In the genomic region with DNA sequence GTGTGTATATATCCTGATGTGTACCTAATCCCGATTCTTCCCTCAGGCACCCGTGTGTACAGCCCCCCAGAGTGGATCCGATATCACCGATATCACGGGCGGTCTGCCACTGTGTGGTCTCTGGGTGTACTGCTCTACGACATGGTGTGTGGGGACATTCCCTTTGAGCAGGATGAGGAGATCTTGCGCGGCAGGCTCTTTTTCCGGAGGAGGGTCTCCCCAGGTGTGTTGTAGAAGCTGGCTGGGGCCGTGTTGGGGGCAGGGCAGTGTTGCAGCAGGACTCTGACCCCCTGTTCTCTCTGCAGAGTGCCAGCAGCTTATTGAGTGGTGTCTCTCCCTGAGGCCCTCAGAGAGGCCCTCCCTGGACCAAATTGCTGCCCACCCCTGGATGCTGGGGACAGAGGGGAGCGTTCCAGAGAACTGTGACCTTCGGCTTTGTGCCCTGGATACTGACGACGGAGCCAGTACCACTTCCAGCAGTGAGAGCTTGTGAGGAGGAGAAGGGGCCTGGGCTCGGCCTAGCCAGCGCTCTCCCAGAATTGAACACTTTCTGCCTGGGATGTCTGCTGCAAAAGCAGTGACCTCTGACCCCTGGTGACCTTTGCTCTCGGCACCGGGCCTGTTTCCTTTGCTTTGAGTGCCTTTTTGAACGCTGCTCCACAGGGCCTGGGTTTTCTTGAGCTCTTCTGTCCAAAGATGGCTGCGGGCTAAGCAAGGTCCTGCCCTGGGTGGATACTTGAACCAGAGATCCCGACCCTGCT, we compare ENCODE assay signal across 8 mouse cellular contexts. TPM values are rescaled to one million over a fixed set of nuclear protein-coding genes. Genes with fewer than 3 reads are reported as not detected.
DNase-seq lines count a peak whose midpoint lies in the region; ATAC-seq and TF ChIP-seq lines count a peak whose summit lies in the region.

No protein-coding gene starts in this region.

- peak; percentile 8; the same call in 1 of the 2 replicates for ATAC-seq in forebrain, embryonic 14.5 days
- ATAC-seq in kidney, embryonic 14.5 days (ENCODE audit: low FRiP score, low TSS enrichment), result peak; percentile 8
- peak; percentile 6; the same call in 1 of the 2 replicates for ATAC-seq in midbrain, embryonic 11.5 days (ENCODE audit: low FRiP score)
- no peak for ATAC-seq in monocyte, adult 5-6 weeks (replicated peaks; ENCODE audit: insufficient number of reproducible peaks, low FRiP score, low TSS enrichment, poor library complexity, severe bottlenecking)

- no peak for TF ChIP-seq CTCF in lung, adult 2 months (IDR thresholded peaks at IDR 0.05; ENCODE audit: insufficient read depth, low read length)

- H3K4me2 ChIP-seq in forebrain, embryonic 14.5 days (ENCODE audit: low read length), result peak overlapping the region; percentile 92
- H3K4me2 ChIP-seq in kidney, embryonic 14.5 days (replicated peaks; ENCODE audit: low read depth, low read length), result peak overlapping the region; percentile 97
- peak overlapping the region; percentile 97 for H3K4me2 ChIP-seq in midbrain, embryonic 11.5 days

- WGBS in lung, adult 2 months, result 30% methylated on average over 22 of the region's 22 CpGs
- 54% methylated on average over 22 of the region's 22 CpGs for whole genome bisulfite sequencing in forebrain, embryonic 14.5 days
- 37% methylated on average over 22 of the region's 22 CpGs for WGBS in kidney, embryonic 14.5 days
- WGBS in midbrain, embryonic 11.5 days, result 51% methylated on average over 22 of the region's 22 CpGs

- H3K27ac ChIP-seq in forebrain, embryonic 14.5 days (ENCODE audit: low read depth, low read length), result peak overlapping the region; percentile 98
- H3K27ac ChIP-seq in kidney, embryonic 14.5 days (ENCODE audit: low read depth, low read length), result peak overlapping the region; percentile 78
- peak overlapping the region; percentile 25; the same call in 1 of the 2 replicates for H3K27ac ChIP-seq in midbrain, embryonic 11.5 days (ENCODE audit: low read depth, low read length)

- peaks cover 38% of the 10 kb centered on the region for H3K4me1 ChIP-seq in lung, adult 2 months (ENCODE audit: control insufficient read depth, insufficient read depth, low read length)
- peaks cover 11% of the 10 kb centered on the region for H3K4me1 ChIP-seq in forebrain, embryonic 14.5 days (ENCODE audit: control insufficient read depth, insufficient read depth, low read length)
- H3K4me1 ChIP-seq in kidney, embryonic 14.5 days (ENCODE audit: control insufficient read depth, insufficient read depth, low read length), result peaks cover 36% of the 10 kb centered on the region
- peaks cover 26% of the 10 kb centered on the region for H3K4me1 ChIP-seq in midbrain, embryonic 11.5 days (ENCODE audit: control insufficient read depth, insufficient read depth, low read length)

- no peaks in the 10 kb centered on the region for H3K9me3 ChIP-seq in forebrain, embryonic 14.5 days (replicated peaks; ENCODE audit: control insufficient read depth, low read length)
- H3K9me3 ChIP-seq in kidney, embryonic 14.5 days (ENCODE audit: control insufficient read depth, low read length), result no peaks in the 10 kb centered on the region
- no peaks in the 10 kb centered on the region for H3K9me3 ChIP-seq in midbrain, embryonic 11.5 days (ENCODE audit: control insufficient read depth, low read length)

- H3K9ac ChIP-seq in forebrain, embryonic 14.5 days (ENCODE audit: low read length), result peak overlapping the region; percentile 89
- peak overlapping the region; percentile 90; the same call in 1 of the 2 replicates for H3K9ac ChIP-seq in kidney, embryonic 14.5 days (ENCODE audit: low read depth, low read length)
- peak overlapping the region; percentile 83 for H3K9ac ChIP-seq in midbrain, embryonic 11.5 days (ENCODE audit: low read length)

- DNase-seq in lung, adult 2 months, result no peak
- no peak for DNase-seq in lung, postnatal 25 days (ENCODE audit: low spot score)
- DNase-seq in adrenal gland, postnatal 36 days, result peak; percentile 33 to 59
- no peak for DNase-seq in forebrain, embryonic 14.5 days (ENCODE audit: low spot score)
- no peak for DNase-seq in midbrain, embryonic 11.5 days (ENCODE audit: low spot score, missing footprints)
- DNase-seq in ovary, postnatal 10 days (ENCODE audit: low spot score), result no peak

- H3K4me3 ChIP-seq in lung, adult 2 months (replicated peaks; ENCODE audit: extremely low read depth, low read depth, low read length), result peak overlapping the region; percentile 92
- H3K4me3 ChIP-seq in forebrain, embryonic 14.5 days (ENCODE audit: low read depth, low read length), result peak overlapping the region; percentile 88
- H3K4me3 ChIP-seq in kidney, embryonic 14.5 days (ENCODE audit: low read length), result peak overlapping the region; percentile 93
- peak overlapping the region; percentile 87 for H3K4me3 ChIP-seq in midbrain, embryonic 11.5 days (ENCODE audit: low read depth, low read length)

- TF ChIP-seq POLR2A in lung, adult 2 months (IDR thresholded peaks at IDR 0.05; ENCODE audit: borderline replicate concordance, extremely low read depth, low read depth, low read length), result no peak

- peaks cover 31% of the 10 kb centered on the region for H3K36me3 ChIP-seq in forebrain, embryonic 14.5 days (ENCODE audit: control insufficient read depth, insufficient read depth, low read length)
- H3K36me3 ChIP-seq in kidney, embryonic 14.5 days (ENCODE audit: control insufficient read depth, insufficient read depth, low read length), result peaks cover 28% of the 10 kb centered on the region
- peaks cover 12% of the 10 kb centered on the region for H3K36me3 ChIP-seq in midbrain, embryonic 11.5 days (ENCODE audit: control insufficient read depth, insufficient read depth, low read length)

- H3K27me3 ChIP-seq in forebrain, embryonic 14.5 days (replicated peaks; ENCODE audit: control insufficient read depth, insufficient read depth, low read length), result no peaks in the 10 kb centered on the region
- H3K27me3 ChIP-seq in kidney, embryonic 14.5 days (ENCODE audit: control insufficient read depth, insufficient read depth, low read length), result no peaks in the 10 kb centered on the region
- H3K27me3 ChIP-seq in midbrain, embryonic 11.5 days (ENCODE audit: control insufficient read depth, insufficient read depth, low read length), result no peaks in the 10 kb centered on the region

RNA-seq across cellular contexts. Expression of a gene that starts 2.5 kb away (rescaled TPM):
- polyA plus RNA-seq in lung, adult 2 months (2012; rRNA removed), result 55.0 and 97.1 TPM in 2 replicates
- total RNA-seq in adrenal gland, postnatal 36 days (2021), result 100 to 1,000 TPM; 123 to 134 TPM
- 49.1 and 52.9 TPM in 2 replicates for polyA plus RNA-seq in forebrain, embryonic 14.5 days (2014; fragmentation: Nextera tagmentation; extraction: Ambion mirVana)
- 37.4 and 46.2 TPM in 2 replicates for polyA plus RNA-seq in kidney, embryonic 14.5 days (2014; fragmentation: Nextera tagmentation; extraction: Ambion mirVana)
- polyA plus RNA-seq in midbrain, embryonic 11.5 days (2014; fragmentation: Nextera tagmentation; extraction: Ambion mirVana), result 30.1 and 30.5 TPM in 2 replicates
- 31.1 to 42.4 TPM (median 34.9 TPM) in 3 replicates for total RNA-seq in monocyte, adult 5-6 weeks (2017)

RNA-seq across cellular contexts. Expression of a gene that starts 45.0 kb away (rescaled TPM):
- polyA plus RNA-seq in lung, adult 2 months (2012; rRNA removed), result 34.1 and 37.5 TPM in 2 replicates
- 10 to 100 TPM; 40.1 to 52.8 TPM for total RNA-seq in adrenal gland, postnatal 36 days (2021)
- polyA plus RNA-seq in forebrain, embryonic 14.5 days (2014; fragmentation: Nextera tagmentation; extraction: Ambion mirVana), result 65.5 and 65.8 TPM in 2 replicates
- 80.3 and 100 TPM in 2 replicates for polyA plus RNA-seq in kidney, embryonic 14.5 days (2014; fragmentation: Nextera tagmentation; extraction: Ambion mirVana)
- polyA plus RNA-seq in midbrain, embryonic 11.5 days (2014; fragmentation: Nextera tagmentation; extraction: Ambion mirVana), result 72.5 and 81.7 TPM in 2 replicates
- total RNA-seq in monocyte, adult 5-6 weeks (2017), result 59.8 to 71.4 TPM (median 62.8 TPM) in 3 replicates

RNA-seq across cellular contexts. Expression of a gene that starts 45.3 kb away (rescaled TPM):
- polyA plus RNA-seq in lung, adult 2 months (2012; rRNA removed), result 16.4 and 16.7 TPM in 2 replicates
- 10 to 100 TPM; 14.1 to 18.9 TPM for total RNA-seq in adrenal gland, postnatal 36 days (2021)
- 8.4 and 8.8 TPM in 2 replicates for polyA plus RNA-seq in forebrain, embryonic 14.5 days (2014; fragmentation: Nextera tagmentation; extraction: Ambion mirVana)
- polyA plus RNA-seq in kidney, embryonic 14.5 days (2014; fragmentation: Nextera tagmentation; extraction: Ambion mirVana), result 8.6 and 13.7 TPM in 2 replicates
- 10.8 and 11.0 TPM in 2 replicates for polyA plus RNA-seq in midbrain, embryonic 11.5 days (2014; fragmentation: Nextera tagmentation; extraction: Ambion mirVana)
- 5.8 to 15.6 TPM (median 9.6 TPM) in 3 replicates for total RNA-seq in monocyte, adult 5-6 weeks (2017)

Comparison
In these comparisons a context has a peak if more than half of its experiments do, and no peak if none do; other contexts are left out.
1. DNase-seq: peak in adrenal gland, postnatal 36 days (2 of 2); none in lung, adult 2 months (single experiment), lung, postnatal 25 days (single experiment), forebrain, embryonic 14.5 days (single experiment), midbrain, embryonic 11.5 days (single experiment) and ovary, postnatal 10 days (single experiment).
2. H3K27ac ChIP-seq: peak in every context shown above with its lines; median percentile 98 in forebrain, embryonic 14.5 days; 78 in kidney, embryonic 14.5 days; 25 in midbrain, embryonic 11.5 days.
3. Peak in every context shown above with its lines, with median percentiles within 50 percentile points of each other: H3K4me3 ChIP-seq, H3K4me2 ChIP-seq and H3K9ac ChIP-seq.